Mouse (Mus musculus): ENCODE measurements around the gene Ugt1a7c. TPM values are rescaled to one million over a fixed set of nuclear protein-coding genes. Genes with fewer than 3 reads are reported as not detected.

Gene Ugt1a7c
- polyA plus RNA-seq, 1 experiment from 2014 or later: 1.1 TPM

DNA sequence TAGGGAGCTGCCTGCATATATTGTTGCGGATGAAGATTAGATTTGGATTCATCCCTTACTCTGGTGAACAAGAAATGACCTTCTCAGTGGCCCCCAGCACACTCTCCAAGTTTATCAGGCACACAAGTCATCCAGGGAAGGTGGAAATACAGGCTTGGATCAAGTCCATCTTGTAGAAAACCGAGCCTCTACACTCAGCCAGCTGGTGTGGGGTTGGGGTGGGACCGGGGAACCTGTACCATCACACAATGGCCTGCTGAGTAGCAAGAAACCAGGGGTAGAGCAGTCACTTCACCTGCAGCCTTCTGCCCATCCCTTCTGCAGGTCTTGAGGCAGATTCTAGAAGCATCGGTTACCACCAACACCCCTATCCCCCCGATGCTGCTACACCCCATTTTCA is 139.8 kb downstream of the Ugt1a7c start:
- Histone ChIP-seq H3K4me3 (ENCODE audit: low read length) (no peak overlapping the region), H3K4me2 (ENCODE audit: low read depth, low read length) (no peak overlapping the region), H3K9ac (ENCODE audit: low read length) (no peak overlapping the region), H3K4me1 (ENCODE audit: control insufficient read depth, insufficient read depth, low read length) (no peaks in the 10 kb centered on the region), H3K27ac (ENCODE audit: low read length) (no peak overlapping the region), H3K36me3 (ENCODE audit: control insufficient read depth, insufficient read depth) (no peaks in the 10 kb centered on the region), H3K27me3 (ENCODE audit: control insufficient read depth, insufficient read depth, low read length) (no peaks in the 10 kb centered on the region), H3K9me3 (replicated peaks; ENCODE audit: control insufficient read depth, low read length) (peaks cover 90% of the 10 kb centered on the region)
- 38% methylated on average over 5 of the region's 5 CpGs for WGBS
- no peak for ATAC-seq (replicated peaks; ENCODE audit: extremely low read depth, insufficient read depth, low FRiP score)

DNA sequence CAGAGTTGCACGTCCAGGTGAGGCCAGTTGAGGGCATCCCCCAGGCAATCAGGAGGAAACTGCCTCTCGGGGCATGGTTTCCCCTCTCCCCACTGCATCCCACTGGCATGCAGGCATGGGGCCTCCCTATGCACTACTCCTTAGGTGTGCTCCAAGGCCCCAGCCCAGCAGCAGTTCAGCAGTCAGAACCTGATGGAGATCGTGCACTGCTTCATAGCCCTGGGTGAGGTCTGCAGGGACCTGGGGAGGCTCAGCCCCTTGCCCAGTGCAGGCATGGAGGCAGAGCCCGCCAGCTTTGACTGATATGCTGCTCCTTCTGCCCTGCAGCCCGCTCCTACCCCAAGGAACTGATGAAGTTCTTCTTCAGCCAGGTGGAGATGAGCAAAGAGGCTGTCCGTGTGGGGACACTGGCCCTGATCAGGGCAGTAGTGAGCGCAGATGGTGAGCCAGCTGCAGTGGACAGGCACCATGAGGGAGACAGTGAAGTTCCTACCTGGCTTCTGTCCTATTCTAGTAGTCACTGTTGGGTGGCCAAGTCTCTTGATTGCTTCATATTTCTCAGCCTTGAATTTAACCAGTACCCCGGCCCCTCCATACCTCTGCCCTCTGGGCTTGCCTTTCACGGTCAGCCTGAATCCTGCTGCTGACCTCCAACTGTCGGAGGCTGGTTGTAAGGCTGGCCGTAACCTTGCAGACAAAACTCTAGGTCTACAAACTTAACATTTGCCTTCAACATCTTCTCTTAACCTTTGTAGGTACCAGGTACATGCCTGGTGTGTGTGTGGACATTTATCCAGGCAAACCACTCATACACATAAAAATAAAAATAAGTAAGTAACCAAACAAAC is 140.4 kb downstream of the Ugt1a7c start:
- Histone ChIP-seq H3K36me3 (ENCODE audit: control insufficient read depth, insufficient read depth) (no peaks in the 10 kb centered on the region), H3K9ac (ENCODE audit: low read length) (no peak overlapping the region), H3K9me3 (replicated peaks; ENCODE audit: control insufficient read depth, low read length) (peaks cover 90% of the 10 kb centered on the region), H3K4me3 (ENCODE audit: low read length) (no peak overlapping the region), H3K4me1 (ENCODE audit: control insufficient read depth, insufficient read depth, low read length) (no peaks in the 10 kb centered on the region), H3K27ac (ENCODE audit: low read length) (no peak overlapping the region), H3K27me3 (ENCODE audit: control insufficient read depth, insufficient read depth, low read length) (no peaks in the 10 kb centered on the region), H3K4me2 (ENCODE audit: low read depth, low read length) (no peak overlapping the region)
- no peak for ATAC-seq (replicated peaks; ENCODE audit: extremely low read depth, insufficient read depth, low FRiP score)
- WGBS: 54% methylated on average over 11 of the region's 11 CpGs

DNA sequence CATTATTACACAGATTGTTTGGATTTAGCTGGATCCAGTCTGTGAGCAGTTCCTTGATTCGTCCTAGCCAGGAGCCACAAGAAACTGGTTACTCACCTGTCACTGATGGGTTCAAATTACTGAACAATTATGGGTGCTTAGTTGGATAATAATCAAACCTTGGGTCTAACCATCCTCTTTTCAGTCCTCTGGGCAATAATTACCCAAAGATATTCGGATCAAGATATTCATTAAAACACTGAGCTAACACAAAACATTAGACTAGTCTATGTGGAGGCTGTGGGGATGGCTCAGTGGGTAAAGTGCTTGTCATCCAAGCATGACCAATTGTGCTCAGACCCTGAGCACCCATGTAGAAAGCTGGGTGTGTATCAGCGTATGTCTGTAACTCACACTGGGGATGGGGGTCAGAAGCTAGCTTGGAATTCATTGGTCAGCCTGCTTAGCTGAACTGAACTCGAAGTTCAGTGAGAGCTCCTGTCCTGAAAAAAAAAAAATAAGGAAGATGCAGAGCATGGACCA is 141.1 kb downstream of the Ugt1a7c start:
- H3K27ac ChIP-seq (ENCODE audit: low read length): no peak overlapping the region
- H3K4me2 ChIP-seq (ENCODE audit: low read depth, low read length): no peak overlapping the region
- peaks cover 90% of the 10 kb centered on the region for H3K9me3 ChIP-seq (replicated peaks; ENCODE audit: control insufficient read depth, low read length)
- no peaks in the 10 kb centered on the region for H3K4me1 ChIP-seq (ENCODE audit: control insufficient read depth, insufficient read depth, low read length)
- WGBS: 55% methylated on average over 4 of the region's 4 CpGs
- H3K4me3 ChIP-seq (ENCODE audit: low read length): no peak overlapping the region
- no peak overlapping the region for H3K9ac ChIP-seq (ENCODE audit: low read length)
- ATAC-seq (replicated peaks; ENCODE audit: extremely low read depth, insufficient read depth, low FRiP score): no peak
- H3K36me3 ChIP-seq (ENCODE audit: control insufficient read depth, insufficient read depth): no peaks in the 10 kb centered on the region
- H3K27me3 ChIP-seq (ENCODE audit: control insufficient read depth, insufficient read depth, low read length): no peaks in the 10 kb centered on the region

DNA sequence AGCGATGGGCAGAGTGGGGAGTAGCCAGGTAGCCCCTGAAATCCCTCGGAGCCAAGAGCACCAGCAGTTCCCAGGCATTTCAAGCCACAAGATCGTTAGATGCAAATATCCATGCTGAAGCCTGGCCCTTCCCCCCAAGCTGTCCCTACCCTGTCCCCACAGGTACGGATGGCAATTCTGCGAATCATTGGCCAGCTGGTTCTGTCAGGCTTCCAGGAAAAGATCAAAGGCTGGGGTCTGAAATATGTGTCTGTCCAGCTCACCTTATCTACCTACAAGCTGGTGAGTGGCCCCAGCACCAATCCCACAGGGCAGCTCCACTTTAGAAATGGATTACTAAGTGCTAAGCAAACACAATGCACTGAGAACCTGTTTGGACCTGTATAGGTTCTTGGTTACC is 142.4 kb downstream of the Ugt1a7c start:
- Histone ChIP-seq H3K27ac (ENCODE audit: low read length) (no peak overlapping the region), H3K27me3 (ENCODE audit: control insufficient read depth, insufficient read depth, low read length) (no peaks in the 10 kb centered on the region), H3K36me3 (ENCODE audit: control insufficient read depth, insufficient read depth) (no peaks in the 10 kb centered on the region), H3K4me3 (ENCODE audit: low read length) (no peak overlapping the region), H3K9me3 (replicated peaks; ENCODE audit: control insufficient read depth, low read length) (peaks cover 85% of the 10 kb centered on the region), H3K9ac (ENCODE audit: low read length) (no peak overlapping the region), H3K4me1 (ENCODE audit: control insufficient read depth, insufficient read depth, low read length) (no peaks in the 10 kb centered on the region), H3K4me2 (ENCODE audit: low read depth, low read length) (no peak overlapping the region)
- ATAC-seq (replicated peaks; ENCODE audit: extremely low read depth, insufficient read depth, low FRiP score): no peak
- 65% methylated on average over 5 of the region's 5 CpGs for WGBS

DNA sequence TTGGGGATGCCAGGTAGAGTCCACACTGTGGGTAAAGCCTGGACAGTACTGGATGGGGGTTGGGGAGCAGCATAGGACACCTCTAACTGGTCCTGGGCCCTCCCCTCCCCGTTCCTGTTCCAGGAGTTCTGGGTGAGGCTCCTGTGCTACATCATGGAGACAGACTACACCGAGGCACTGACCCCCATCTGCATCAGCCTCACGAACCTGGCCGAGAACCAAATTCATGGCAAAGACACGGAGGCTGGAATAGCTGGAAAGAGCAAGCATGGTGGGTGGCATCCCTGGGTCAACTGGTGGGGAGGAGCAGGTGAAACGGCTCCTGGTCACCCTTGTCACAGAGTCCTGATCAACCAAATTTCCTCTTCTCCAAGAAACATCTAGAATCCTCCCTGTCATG is 143.9 kb downstream of the Ugt1a7c start:
- peaks cover 80% of the 10 kb centered on the region for H3K9me3 ChIP-seq (replicated peaks; ENCODE audit: control insufficient read depth, low read length)

DNA sequence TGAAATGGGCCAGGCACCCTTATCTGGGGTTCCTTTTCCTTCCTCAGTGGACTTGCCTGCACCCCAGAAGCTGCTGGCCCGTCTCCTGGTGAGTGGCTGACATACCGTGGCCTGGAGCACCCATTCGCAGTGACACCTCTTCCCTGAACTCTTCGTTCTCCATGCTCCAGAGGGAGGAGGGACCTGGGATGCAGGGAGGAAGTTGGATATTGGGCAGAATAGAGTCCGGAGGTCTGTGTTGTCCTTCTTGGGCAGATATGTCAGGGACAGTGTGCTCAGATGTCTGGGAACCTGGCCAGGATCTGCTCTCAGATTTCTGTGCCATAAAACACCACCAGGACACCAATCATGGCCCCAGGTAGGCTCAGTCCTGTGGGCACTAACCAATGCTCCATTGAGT is 145.2 kb downstream of the Ugt1a7c start:
- H3K9me3 ChIP-seq (replicated peaks; ENCODE audit: control insufficient read depth, low read length): peaks cover 75% of the 10 kb centered on the region
- no peaks in the 10 kb centered on the region for H3K36me3 ChIP-seq (ENCODE audit: control insufficient read depth, insufficient read depth)
- 60% methylated on average over 5 of the region's 5 CpGs for WGBS

More for the DNA sequence above, 143.9 kb downstream of the Ugt1a7c start:
- ATAC-seq (replicated peaks; ENCODE audit: extremely low read depth, insufficient read depth, low FRiP score): no peak
- H3K4me1 ChIP-seq (ENCODE audit: control insufficient read depth, insufficient read depth, low read length): no peaks in the 10 kb centered on the region
- H3K27ac ChIP-seq (ENCODE audit: low read length): no peak overlapping the region
- WGBS: 71% methylated on average over 6 of the region's 6 CpGs
- no peak overlapping the region for H3K4me3 ChIP-seq (ENCODE audit: low read length)
- H3K9ac ChIP-seq (ENCODE audit: low read length): no peak overlapping the region
- H3K27me3 ChIP-seq (ENCODE audit: control insufficient read depth, insufficient read depth, low read length): no peaks in the 10 kb centered on the region
- no peaks in the 10 kb centered on the region for H3K36me3 ChIP-seq (ENCODE audit: control insufficient read depth, insufficient read depth)
- H3K4me2 ChIP-seq (ENCODE audit: low read depth, low read length): no peak overlapping the region

DNA sequence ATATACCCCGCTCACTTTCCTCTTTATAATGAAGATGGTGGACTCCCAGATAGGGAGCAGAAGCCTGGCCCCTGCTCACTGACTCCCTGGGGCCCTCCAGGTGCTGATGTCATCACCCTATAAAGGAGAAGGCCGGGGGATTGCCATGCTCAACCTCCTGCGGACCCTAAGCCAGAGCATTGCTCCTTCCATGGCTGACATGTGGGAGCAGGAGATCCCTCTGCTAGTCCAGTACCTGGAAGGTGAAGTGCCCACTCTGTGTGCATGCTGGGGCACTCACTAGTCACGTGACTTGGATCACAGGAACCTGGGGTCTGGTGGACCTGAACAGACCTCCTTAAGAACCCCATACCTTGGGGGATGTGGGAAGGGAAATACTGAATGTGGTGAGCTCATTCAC is 145.7 kb downstream of the Ugt1a7c start:
- Histone ChIP-seq H3K4me2 (ENCODE audit: low read depth, low read length) (no peak overlapping the region), H3K36me3 (ENCODE audit: control insufficient read depth, insufficient read depth) (no peaks in the 10 kb centered on the region), H3K4me1 (ENCODE audit: control insufficient read depth, insufficient read depth, low read length) (no peaks in the 10 kb centered on the region), H3K27ac (ENCODE audit: low read length) (no peak overlapping the region), H3K27me3 (ENCODE audit: control insufficient read depth, insufficient read depth, low read length) (no peaks in the 10 kb centered on the region), H3K9me3 (replicated peaks; ENCODE audit: control insufficient read depth, low read length) (peaks cover 75% of the 10 kb centered on the region), H3K4me3 (ENCODE audit: low read length) (no peak overlapping the region), H3K9ac (ENCODE audit: low read length) (no peak overlapping the region)
- WGBS: 61% methylated on average over 4 of the region's 4 CpGs
- ATAC-seq (replicated peaks; ENCODE audit: extremely low read depth, insufficient read depth, low FRiP score): no peak

More for the DNA sequence above, 145.2 kb downstream of the Ugt1a7c start:
- Histone ChIP-seq H3K4me1 (ENCODE audit: control insufficient read depth, insufficient read depth, low read length) (no peaks in the 10 kb centered on the region), H3K27ac (ENCODE audit: low read length) (no peak overlapping the region), H3K4me2 (ENCODE audit: low read depth, low read length) (no peak overlapping the region), H3K4me3 (ENCODE audit: low read length) (no peak overlapping the region), H3K9ac (ENCODE audit: low read length) (no peak overlapping the region), H3K27me3 (ENCODE audit: control insufficient read depth, insufficient read depth, low read length) (no peaks in the 10 kb centered on the region)
- no peak for ATAC-seq (replicated peaks; ENCODE audit: extremely low read depth, insufficient read depth, low FRiP score)

DNA sequence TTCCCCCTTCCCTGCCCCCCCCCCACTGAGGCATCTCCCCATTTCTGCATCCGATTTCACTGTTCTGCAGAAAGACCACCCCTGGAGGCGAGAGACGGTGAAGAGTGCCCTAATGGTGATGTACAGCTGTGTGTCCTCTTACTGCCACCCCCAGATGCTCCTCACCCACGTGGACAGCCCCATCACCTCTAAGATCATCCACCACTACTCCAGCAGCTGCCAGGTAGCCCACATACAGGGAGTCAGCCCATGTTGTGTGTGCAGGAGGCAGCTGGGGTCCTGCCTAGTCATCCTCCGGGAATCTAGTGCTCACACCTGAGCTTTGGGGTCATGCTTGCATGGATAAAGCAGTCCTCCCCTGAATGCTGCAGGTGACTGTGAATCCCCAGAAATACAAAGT is 149.0 kb downstream of the Ugt1a7c start:
- Histone ChIP-seq H3K27ac (ENCODE audit: low read length) (no peak overlapping the region), H3K4me3 (ENCODE audit: low read length) (no peak overlapping the region), H3K36me3 (ENCODE audit: control insufficient read depth, insufficient read depth) (no peaks in the 10 kb centered on the region), H3K9ac (ENCODE audit: low read length) (no peak overlapping the region), H3K9me3 (replicated peaks; ENCODE audit: control insufficient read depth, low read length) (peaks cover 75% of the 10 kb centered on the region), H3K4me1 (ENCODE audit: control insufficient read depth, insufficient read depth, low read length) (no peaks in the 10 kb centered on the region), H3K27me3 (ENCODE audit: control insufficient read depth, insufficient read depth, low read length) (no peaks in the 10 kb centered on the region), H3K4me2 (ENCODE audit: low read depth, low read length) (no peak overlapping the region)
- ATAC-seq (replicated peaks; ENCODE audit: extremely low read depth, insufficient read depth, low FRiP score): no peak
- 57% methylated on average over 5 of the region's 5 CpGs for WGBS

DNA sequence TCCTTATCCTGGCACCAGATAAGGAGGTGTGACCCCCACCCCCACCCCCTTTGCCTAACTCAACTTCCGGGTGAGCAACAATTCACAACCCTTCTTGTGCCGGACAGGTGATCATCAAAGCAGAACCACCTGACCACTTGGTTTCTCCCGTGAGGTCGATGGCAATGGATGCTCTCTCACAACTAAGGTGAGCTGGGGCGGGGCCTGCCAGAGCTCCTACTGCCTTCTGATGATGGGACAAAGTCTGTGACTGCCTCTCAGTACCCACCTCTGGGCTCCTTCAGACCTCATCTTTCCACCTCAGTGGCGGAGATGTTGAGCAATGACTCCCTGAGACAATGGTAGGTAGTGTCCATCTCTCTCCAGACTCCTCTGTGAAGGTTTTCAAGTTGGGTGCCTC is 151.0 kb downstream of the Ugt1a7c start:
- no peak overlapping the region for H3K9ac ChIP-seq (ENCODE audit: low read length)
- WGBS: 71% methylated on average over 6 of the region's 6 CpGs
- ATAC-seq (replicated peaks; ENCODE audit: extremely low read depth, insufficient read depth, low FRiP score): no peak

More for the DNA sequence above, 151.0 kb downstream of the Ugt1a7c start:
- no peaks in the 10 kb centered on the region for H3K4me1 ChIP-seq (ENCODE audit: control insufficient read depth, insufficient read depth, low read length)
- H3K4me2 ChIP-seq (ENCODE audit: low read depth, low read length): no peak overlapping the region
- peaks cover 75% of the 10 kb centered on the region for H3K9me3 ChIP-seq (replicated peaks; ENCODE audit: control insufficient read depth, low read length)
- no peaks in the 10 kb centered on the region for H3K27me3 ChIP-seq (ENCODE audit: control insufficient read depth, insufficient read depth, low read length)
- no peak overlapping the region for H3K27ac ChIP-seq (ENCODE audit: low read length)
- H3K36me3 ChIP-seq (ENCODE audit: control insufficient read depth, insufficient read depth): no peaks in the 10 kb centered on the region
- H3K4me3 ChIP-seq (ENCODE audit: low read length): no peak overlapping the region
